Comparison of ENCODE assay signal across 12 mouse cellular contexts in genomic region chr13:70714081-70714775, GRCm38 (mm10).
DNase-seq lines count a peak whose midpoint lies in the region; ATAC-seq and TF ChIP-seq lines count a peak whose summit lies in the region.
"Had no signal": no experiment of that assay in that cellular context is flagged by ENCODE, and none has a peak within 500 bp of the region (broad histone marks: within the 10 kb centered on the region; RNA-seq: fewer than 3 reads in every experiment).

No protein-coding gene starts in this region.

- no peak overlapping the region for H3K4me2 ChIP-seq in neural tube, embryonic 13.5 days
- H3K4me2 ChIP-seq: intestine, embryonic 15.5 days had no signal

- intact Hi-C loops in left cerebral cortex, adult 2 months (cut with DNase I): loop anchor here (5.0 kb wide), 1 partner anchor 83 kb away; no protein-coding TSS in a partner anchor

- H3K27ac ChIP-seq in neural tube, embryonic 13.5 days (replicated peaks): no peak overlapping the region
- H3K27ac ChIP-seq in left cerebral cortex, adult 2 months: peak overlapping the region; percentile 79
- H3K27ac ChIP-seq: intestine, embryonic 15.5 days had no signal

- no peak for TF ChIP-seq CTCF in left cerebral cortex, adult 2 months (IDR thresholded peaks at IDR 0.05)

- peak; percentile 96 for ATAC-seq in frontal cortex, adult (ENCODE audit: low TSS enrichment)
- ATAC-seq in neural tube, embryonic 13.5 days (ENCODE audit: low read depth): peak; percentile 32; the same call in 1 of the 2 replicates
- ATAC-seq: activated CD4-positive, CD25-positive, alpha-beta regulatory T cell, adult 4 months; intestine, embryonic 15.5 days had no signal

- H3K36me3 ChIP-seq in neural tube, embryonic 13.5 days: no peaks in the 10 kb centered on the region
- H3K36me3 ChIP-seq: intestine, embryonic 15.5 days had no signal

- no peak for DNase-seq in frontal cortex, postnatal 25 days (ENCODE audit: low spot score in 2 of 2)
- DNase-seq in neural tube, embryonic 10.5 days (ENCODE audit: extremely low spot score, low spot score): no peak
- peak; percentile 29 to 51 for DNase-seq in left cerebral cortex, adult 2 months (ENCODE audit: extremely low spot score in 1 of 2, low spot score in 2 of 2)
- DNase-seq in right cerebral cortex, postnatal 36 days (ENCODE audit: low spot score in 2 of 2): peak; percentile 45 to 57
- no peak for DNase-seq in spleen, adult 12 weeks (ENCODE audit: low spot score)
- no peak for DNase-seq in kidney, postnatal 14 days
- DNase-seq: cerebellum, postnatal 10 days; thymus, postnatal 36 days had no signal

- no peak overlapping the region for H3K9ac ChIP-seq in neural tube, embryonic 13.5 days
- H3K9ac ChIP-seq: intestine, embryonic 15.5 days had no signal

- no peak overlapping the region for H3K4me3 ChIP-seq in neural tube, embryonic 13.5 days
- no peak overlapping the region for H3K4me3 ChIP-seq in left cerebral cortex, adult 2 months
- H3K4me3 ChIP-seq: intestine, embryonic 15.5 days had no signal

- no peaks in the 10 kb centered on the region for H3K27me3 ChIP-seq in neural tube, embryonic 13.5 days
- H3K27me3 ChIP-seq: intestine, embryonic 15.5 days had no signal

- no peaks in the 10 kb centered on the region for H3K4me1 ChIP-seq in neural tube, embryonic 13.5 days (replicated peaks)
- H3K4me1 ChIP-seq: intestine, embryonic 15.5 days had no signal

- WGBS in neural tube, embryonic 13.5 days: 74% methylated on average over 7 of the region's 7 CpGs

- H3K9me3 ChIP-seq in neural tube, embryonic 13.5 days: no peaks in the 10 kb centered on the region
- H3K9me3 ChIP-seq: intestine, embryonic 15.5 days had no signal

Comparison
In these comparisons a context has a peak if more than half of its experiments do, and no peak if none do; other contexts are left out.
1. DNase-seq: peak in left cerebral cortex, adult 2 months (2 of 2) and right cerebral cortex, postnatal 36 days (2 of 2); none in frontal cortex, postnatal 25 days (0 of 2), neural tube, embryonic 10.5 days (single experiment), spleen, adult 12 weeks (single experiment) and kidney, postnatal 14 days (single experiment).